Mouse (Mus musculus) limb, embryonic 15.5 days (tissue): ENCODE results near the gene Rab30. TPM values are rescaled to one million over a fixed set of nuclear protein-coding genes. Genes with fewer than 3 reads are reported as not detected.
"Not testable (repeated sequence)": the region's sequence is repeated elsewhere in the genome, so short reads cannot be mapped to it uniquely, and the experiment has no call there.

Source experiments
- ATAC-seq: fragments of 200-750 bp; cut with Nextera tagmentation; 2 replicates; pipeline ENCODE4 v1.8.0; 2017; ENCODE audit warnings: low read depth, moderate TSS enrichment; ENCODE audit not compliant: insufficient number of reproducible peaks, low FRiP score, low TSS enrichment
- H3K27ac ChIP-seq: fragments of 300-500 bp; sonication (generic); 2 replicates; pipeline ENCODE4 v1.5.1; 2015; ENCODE audit warnings: moderate library complexity, mild to moderate bottlenecking, inconsistent platforms
- H3K27me3 ChIP-seq: fragments of 300-500 bp; sonication (generic); 2 replicates; pipeline ENCODE4 v1.6.1; 2015; ENCODE audit warnings: inconsistent platforms
- H3K36me3 ChIP-seq: fragments of 300-500 bp; sonication (generic); 2 replicates; pipeline ENCODE4 v1.6.1; 2015; ENCODE audit warnings: inconsistent platforms
- H3K4me1 ChIP-seq: fragments of 300-500 bp; sonication (generic); 2 replicates; pipeline ENCODE4 v1.6.1; 2015; ENCODE audit warnings: inconsistent platforms
- H3K4me2 ChIP-seq: fragments of 300-500 bp; sonication (generic); 2 replicates; pipeline ENCODE4 v1.6.1; 2015; ENCODE audit warnings: mild to moderate bottlenecking, inconsistent platforms
- H3K4me3 ChIP-seq: fragments of 300-500 bp; sonication (generic); 2 replicates; pipeline ENCODE4 v1.5.1; 2015; ENCODE audit warnings: mild to moderate bottlenecking, inconsistent platforms
- H3K9ac ChIP-seq: fragments of 300-500 bp; sonication (generic); 2 replicates; pipeline ENCODE4 v1.6.1; 2015; ENCODE audit warnings: inconsistent platforms
- H3K9me3 ChIP-seq: fragments of 300-500 bp; sonication (generic); 2 replicates; pipeline ENCODE4 v1.6.1; 2016; ENCODE audit warnings: inconsistent platforms
- WGBS: fragments of 180-500 bp; shearing (Covaris S2); methylation state at CpG from one replicate; pipeline ENCODE4 v1.1.7; 2015; 5-methylcytosine and 5-hydroxymethylcytosine counted together
- polyA plus RNA-seq: library from polyadenylated mRNA; unstranded; fragments of >200 nt; fragmentation: Nextera tagmentation; extraction: Ambion mirVana; gene quantifications from 2 replicates; pipeline ENCODE4 v1.2.1, GENCODE M21; 2015

The Rab30 gene
- polyA plus RNA-seq, 1 experiment from 2014 or later: 22.4 TPM

- Histone ChIP-seq H3K36me3 (no peaks in the 10 kb centered on the region), H3K27ac (no peak overlapping the region), H3K4me1 (no peaks in the 10 kb centered on the region; the same call in 1 of the 2 replicates), H3K4me3 (no peak overlapping the region), H3K9ac (no peak overlapping the region), H3K9me3 (no peaks in the 10 kb centered on the region), H3K4me2 (no peak overlapping the region), H3K27me3 (no peaks in the 10 kb centered on the region)
- WGBS: 69% methylated on average over 5 of the region's 5 CpGs
- no peak for ATAC-seq
These were observed 16.7 kb downstream of the Rab30 start for GRCm38 (mm10) chr7:92758067-92758466.

- H3K27ac ChIP-seq: no peak overlapping the region
- no peak for ATAC-seq
- no peak overlapping the region for H3K9ac ChIP-seq
- peaks cover 3% of the 10 kb centered on the region; the same call in 1 of the 2 replicates for H3K4me1 ChIP-seq
- no peak overlapping the region for H3K4me2 ChIP-seq
- no peaks in the 10 kb centered on the region for H3K27me3 ChIP-seq
- 76% methylated on average over 6 of the region's 6 CpGs for WGBS
- no peaks in the 10 kb centered on the region for H3K9me3 ChIP-seq
- H3K4me3 ChIP-seq: no peak overlapping the region
- no peaks in the 10 kb centered on the region for H3K36me3 ChIP-seq
These were observed 19.2 kb downstream of the Rab30 start for GRCm38 (mm10) chr7:92760651-92761050.

- Histone ChIP-seq H3K4me3 (no peak overlapping the region), H3K27me3 (no peaks in the 10 kb centered on the region), H3K4me2 (no peak overlapping the region), H3K4me1 (peaks cover 7% of the 10 kb centered on the region; the same call in 1 of the 2 replicates), H3K36me3 (no peaks in the 10 kb centered on the region), H3K9ac (no peak overlapping the region), H3K27ac (no peak overlapping the region), H3K9me3 (no peaks in the 10 kb centered on the region)
- 67% methylated on average over 9 of the region's 9 CpGs for WGBS
- no peak for ATAC-seq
These were observed 19.8 kb downstream of the Rab30 start for GRCm38 (mm10) chr7:92761161-92761560.

- ATAC-seq: no peak
- Histone ChIP-seq H3K27me3 (no peaks in the 10 kb centered on the region), H3K4me2 (no peak overlapping the region), H3K9ac (no peak overlapping the region), H3K4me1 (peaks cover 14% of the 10 kb centered on the region), H3K4me3 (no peak overlapping the region), H3K27ac (no peak overlapping the region), H3K9me3 (no peaks in the 10 kb centered on the region), H3K36me3 (no peaks in the 10 kb centered on the region)
- 48% methylated on average over 9 of the region's 9 CpGs for WGBS
These were observed 24.0 kb downstream of the Rab30 start for GRCm38 (mm10) chr7:92765426-92765825.

GRCm38 (mm10) chr7:92766096-92767090 is 25.0 kb downstream of the Rab30 start:
- Histone ChIP-seq H3K4me1 (peaks cover 14% of the 10 kb centered on the region), H3K27ac (no peak overlapping the region), H3K36me3 (no peaks in the 10 kb centered on the region), H3K27me3 (no peaks in the 10 kb centered on the region), H3K4me2 (no peak overlapping the region), H3K9ac (no peak overlapping the region), H3K9me3 (no peaks in the 10 kb centered on the region), H3K4me3 (no peak overlapping the region)
- no peak for ATAC-seq
- WGBS: 32% methylated on average over 9 of the region's 9 CpGs

GRCm38 (mm10) chr7:92768116-92768515 is 26.7 kb downstream of the Rab30 start:
- not testable (repeated sequence) for H3K4me3 ChIP-seq, H3K9ac ChIP-seq, H3K4me2 ChIP-seq, H3K27me3 ChIP-seq, H3K9me3 ChIP-seq, H3K36me3 ChIP-seq, ATAC-seq, H3K27ac ChIP-seq
- H3K4me1 ChIP-seq: peaks cover 14% of the 10 kb centered on the region
- 94% methylated on average over 12 of the region's 12 CpGs for WGBS

GRCm38 (mm10) chr7:92768859-92769258 is 27.5 kb downstream of the Rab30 start:
- Histone ChIP-seq H3K9ac (no peak overlapping the region), H3K27ac (no peak overlapping the region), H3K9me3 (no peaks in the 10 kb centered on the region), H3K4me3 (no peak overlapping the region), H3K4me2 (no peak overlapping the region), H3K4me1 (peaks cover 14% of the 10 kb centered on the region), H3K36me3 (no peaks in the 10 kb centered on the region), H3K27me3 (no peaks in the 10 kb centered on the region)
- 55% methylated on average over 7 of the region's 7 CpGs for WGBS
- no peak for ATAC-seq

GRCm38 (mm10) chr7:92773006-92773405 is 31.6 kb downstream of the Rab30 start:
- Histone ChIP-seq H3K36me3 (no peaks in the 10 kb centered on the region), H3K27me3 (no peaks in the 10 kb centered on the region), H3K9me3 (no peaks in the 10 kb centered on the region), H3K4me1 (peaks cover 28% of the 10 kb centered on the region), H3K4me3 (no peak overlapping the region), H3K4me2 (no peak overlapping the region), H3K27ac (no peak overlapping the region), H3K9ac (no peak overlapping the region)
- no peak for ATAC-seq
- WGBS: 87% methylated on average over 3 of the region's 3 CpGs

GRCm38 (mm10) chr7:92773596-92773995 is 32.2 kb downstream of the Rab30 start:
- Histone ChIP-seq H3K9me3 (no peaks in the 10 kb centered on the region), H3K4me3 (no peak overlapping the region), H3K9ac (no peak overlapping the region), H3K36me3 (no peaks in the 10 kb centered on the region), H3K4me2 (no peak overlapping the region), H3K27me3 (no peaks in the 10 kb centered on the region), H3K27ac (no peak overlapping the region), H3K4me1 (peaks cover 30% of the 10 kb centered on the region)
- ATAC-seq: no peak
- WGBS: 91% methylated on average over 3 of the region's 3 CpGs

- ATAC-seq: no peak
- no peaks in the 10 kb centered on the region for H3K27me3 ChIP-seq
- H3K4me2 ChIP-seq: no peak overlapping the region
- no peak overlapping the region for H3K4me3 ChIP-seq
- WGBS: 84% methylated on average over 5 of the region's 5 CpGs
- H3K4me1 ChIP-seq: peaks cover 30% of the 10 kb centered on the region
- H3K9me3 ChIP-seq: no peaks in the 10 kb centered on the region
- no peak overlapping the region for H3K9ac ChIP-seq
- H3K27ac ChIP-seq: no peak overlapping the region
- no peaks in the 10 kb centered on the region for H3K36me3 ChIP-seq
These were observed 33.3 kb downstream of the Rab30 start for GRCm38 (mm10) chr7:92774741-92775140.

GRCm38 (mm10) chr7:92775703-92776102 is 34.3 kb downstream of the Rab30 start:
- peaks cover 30% of the 10 kb centered on the region for H3K4me1 ChIP-seq
- peak overlapping the region; percentile 94 for H3K27ac ChIP-seq
- no peaks in the 10 kb centered on the region for H3K27me3 ChIP-seq
- whole genome bisulfite sequencing: 41% methylated on average over 2 of the region's 2 CpGs
- no peaks in the 10 kb centered on the region; the same call in 1 of the 2 replicates for H3K36me3 ChIP-seq
- H3K9ac ChIP-seq: no peak overlapping the region
- H3K4me2 ChIP-seq: no peak overlapping the region
- H3K4me3 ChIP-seq: no peak overlapping the region
- ATAC-seq: peak; percentile 16; the same call in 1 of the 2 replicates
- H3K9me3 ChIP-seq: no peaks in the 10 kb centered on the region

- H3K4me3 ChIP-seq: peak overlapping the region; percentile 39
- no peaks in the 10 kb centered on the region for H3K27me3 ChIP-seq
- no peaks in the 10 kb centered on the region; the same call in 1 of the 2 replicates for H3K36me3 ChIP-seq
- H3K27ac ChIP-seq: peak overlapping the region; percentile 94
- 20% methylated on average over 4 of the region's 4 CpGs for WGBS
- no peak overlapping the region for H3K9ac ChIP-seq
- peaks cover 30% of the 10 kb centered on the region for H3K4me1 ChIP-seq
- H3K9me3 ChIP-seq: no peaks in the 10 kb centered on the region
- peak overlapping the region; percentile 55 for H3K4me2 ChIP-seq
- ATAC-seq: 0 out of 2 replicates have a peak, but pooled peaks have one; percentile 17
These were observed 35.2 kb downstream of the Rab30 start for GRCm38 (mm10) chr7:92776647-92777046.
